Mouse (Mus musculus): ENCODE measurements around the gene Wbp1.

DNA sequence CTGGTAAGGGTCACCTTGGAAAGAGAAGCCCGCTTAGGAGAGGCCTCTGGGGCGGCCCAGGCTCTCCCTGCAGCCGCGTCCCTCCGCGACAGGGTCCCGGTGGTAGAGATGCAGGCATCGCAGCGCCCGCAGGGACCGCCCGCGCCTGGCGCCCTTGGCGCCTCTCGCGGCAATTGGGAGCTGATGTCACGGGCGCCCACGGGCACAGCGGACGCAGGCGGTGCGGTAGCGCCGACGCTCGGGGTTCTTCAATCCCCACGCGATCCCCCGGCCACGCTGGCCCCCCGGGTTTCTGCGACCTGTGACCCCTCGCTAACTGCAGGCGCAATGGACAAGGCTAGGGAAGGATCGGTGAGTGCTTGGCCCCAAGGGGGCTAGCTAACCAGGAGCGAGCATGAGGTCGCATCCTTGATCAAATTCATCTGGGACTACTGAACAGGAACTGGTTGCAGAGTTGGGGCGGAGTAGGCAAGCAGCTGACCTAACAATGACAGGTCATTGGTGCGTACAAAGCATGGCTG, 20.9 kb upstream of the Wbp1 start:
- no peak for TF ChIP-seq EP300 (optimal IDR thresholded peaks at IDR 0.05)
- no peak for TF ChIP-seq CTCF (IDR thresholded peaks at IDR 0.05; ENCODE audit: low read depth)
